Mouse (Mus musculus) megakaryocyte, adult 5-6 weeks (primary cell): ENCODE results near the gene Dnajc12. TPM values are rescaled to one million over a fixed set of nuclear protein-coding genes. Genes with fewer than 3 reads are reported as not detected.
"Not testable (repeated sequence)": the region's sequence is repeated elsewhere in the genome, so short reads cannot be mapped to it uniquely, and the experiment has no call there.

Experiments
- ATAC-seq: 2 replicates; pipeline ENCODE4 v1.8.0; 2016; ENCODE audit warnings: mild to moderate bottlenecking, inconsistent platforms; ENCODE audit not compliant: poor library complexity, severe bottlenecking
- total RNA-seq, 2 experiments: library from RNA; stranded (forward) in 1 of 2; stranded (reverse) in 1 of 2; fragments of 153-499, 151-499 nt in 1 of 2; fragments of 221-1000, 200-1000 nt in 1 of 2; gene quantifications; 2 replicates each; pipeline versions ENCODE4 v1.2.3 to v1.2.4; 2015 to 2017

The Dnajc12 gene
- total RNA-seq, 2 experiments from 2014 or later = 1.7 to 5.1 TPM

DNA sequence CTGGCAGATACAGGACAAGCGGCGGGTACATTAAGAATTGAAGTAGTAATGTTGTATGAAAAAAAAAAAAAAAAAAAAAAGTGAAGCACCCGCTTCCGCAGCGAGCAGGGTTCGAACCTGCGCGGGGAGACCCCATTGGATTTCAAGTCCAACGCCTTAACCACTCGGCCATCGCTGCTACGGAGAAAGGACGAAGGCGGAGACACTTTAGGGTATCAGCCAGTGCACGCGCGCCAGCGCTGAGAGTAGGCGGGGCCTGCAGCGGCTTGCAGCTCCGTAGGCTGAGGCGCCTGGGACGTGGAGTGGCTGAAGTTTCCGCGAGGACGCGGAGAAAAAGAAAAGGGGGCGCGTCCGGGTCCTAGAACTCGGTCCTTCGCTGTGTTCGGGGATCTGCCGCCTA is 47.1 kb downstream of the Dnajc12 start:
- ATAC-seq = peak; percentile 88

DNA sequence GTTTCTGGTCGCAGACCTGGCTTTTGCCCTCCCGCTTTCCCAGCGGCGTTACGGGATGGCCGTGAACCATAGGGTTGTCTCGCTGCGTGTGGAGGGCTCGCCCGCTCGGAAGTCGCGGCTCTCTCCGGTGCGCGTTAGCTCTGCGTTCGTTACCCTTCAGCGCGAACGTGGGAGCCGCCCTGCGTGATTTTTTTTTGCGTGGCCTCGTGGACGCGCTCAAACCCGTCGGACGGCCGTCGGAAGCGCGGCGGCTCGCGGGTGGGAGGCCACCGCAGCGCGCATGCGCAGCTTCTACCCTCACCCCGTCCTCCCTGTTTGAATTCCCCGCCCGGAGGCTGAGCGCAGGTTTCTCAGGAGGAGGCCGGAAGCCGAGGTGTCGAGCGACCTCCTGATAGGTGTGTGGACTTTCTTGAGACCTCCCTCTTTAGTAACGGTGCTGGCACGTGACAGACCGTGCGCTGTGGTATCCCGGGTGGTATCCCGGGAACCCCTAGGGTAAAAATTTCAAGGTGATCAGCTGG is 47.6 kb downstream of the Dnajc12 start, which contains the start of gene Ctnna3:
Gene Ctnna3 (plus strand): TSS at position 314 of the 521 bp plus-strand sequence.
- peak; percentile 80 for ATAC-seq

DNA sequence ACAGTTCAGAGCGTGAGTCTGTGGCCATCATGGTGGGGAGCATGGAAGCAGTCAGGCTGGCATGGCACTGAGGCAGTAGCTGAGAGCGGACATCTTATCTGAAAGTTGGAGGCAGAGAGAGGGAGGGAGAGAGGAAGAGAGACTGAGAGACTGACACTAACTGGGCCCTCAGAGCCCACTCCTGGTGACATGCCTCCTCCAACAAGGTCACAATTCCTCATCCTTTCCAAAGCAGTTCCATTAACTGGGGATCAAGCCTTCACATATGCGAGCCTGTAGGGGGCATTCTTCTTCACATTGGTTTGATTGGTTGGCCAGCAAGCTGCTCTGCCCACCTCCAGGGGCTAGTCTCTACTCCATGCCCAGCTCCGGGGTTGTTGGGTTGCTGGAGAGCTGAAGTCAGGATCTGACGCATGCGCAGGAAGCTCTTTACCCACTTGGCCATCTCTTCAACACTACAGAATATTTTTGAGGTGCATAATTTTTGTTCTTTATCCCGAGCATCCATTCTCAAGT is 49.0 kb downstream of the Dnajc12 start:
- no peak for ATAC-seq

DNA sequence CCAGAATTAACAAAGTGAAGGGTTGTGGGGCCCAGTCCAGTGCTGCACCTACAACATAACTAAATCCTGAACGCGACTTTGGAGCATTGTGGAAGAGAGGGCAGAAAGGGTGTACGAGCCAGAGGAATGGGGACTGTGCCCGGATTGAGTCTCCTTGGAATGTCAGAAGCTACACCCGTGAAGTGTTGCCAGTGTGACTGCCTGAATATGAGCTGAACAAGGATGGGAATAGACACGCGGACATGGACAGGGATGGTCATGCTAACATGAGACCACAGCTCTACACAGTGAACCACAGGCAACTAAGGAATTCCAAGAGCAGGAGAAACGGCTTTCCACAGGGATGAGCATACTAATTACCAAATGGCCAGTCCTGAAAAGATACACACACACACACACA is 49.9 kb downstream of the Dnajc12 start:
- no peak for ATAC-seq

DNA sequence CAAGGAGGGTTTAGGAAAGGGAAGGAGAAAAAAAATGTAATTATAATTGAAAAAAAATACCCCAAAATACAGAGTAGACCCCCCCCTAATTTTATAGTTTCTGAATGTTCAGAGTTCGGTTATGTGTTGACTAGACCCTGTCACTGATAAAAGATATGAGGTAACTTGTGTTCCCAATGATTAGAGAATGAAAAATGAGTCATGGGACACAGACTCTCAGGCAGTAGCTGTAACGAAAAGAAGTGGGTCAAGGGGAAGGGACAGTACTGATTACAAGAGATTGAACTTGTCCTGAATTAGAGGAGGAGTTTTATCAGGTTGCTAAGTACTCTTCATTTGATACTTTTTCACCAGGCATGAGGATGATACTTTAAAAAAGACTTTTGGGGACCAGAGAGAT is 50.6 kb downstream of the Dnajc12 start:
- no peak for ATAC-seq

DNA sequence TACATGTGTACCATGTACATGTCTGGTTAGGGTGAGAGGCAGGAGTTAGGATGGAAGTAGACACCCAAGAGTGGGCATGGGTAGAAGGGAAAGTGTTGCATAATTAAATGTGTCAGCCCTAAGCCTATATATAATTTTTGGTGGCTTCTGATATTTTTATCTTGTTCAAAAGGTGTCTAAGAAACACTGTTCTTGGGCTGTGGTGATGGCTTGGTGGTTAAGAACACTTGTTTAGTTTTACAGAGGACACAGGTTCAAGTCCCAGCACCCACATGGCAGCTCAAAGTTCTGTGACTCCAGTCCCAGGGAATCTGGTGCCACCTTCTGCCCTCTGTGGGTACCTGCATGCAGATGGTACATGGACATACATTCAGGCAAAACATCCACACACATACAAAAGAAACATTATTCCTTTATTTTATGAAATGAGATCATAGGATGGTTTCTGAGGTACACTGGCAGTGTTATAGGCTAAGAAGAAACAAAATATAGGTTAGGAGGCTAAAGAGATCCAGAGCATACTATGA is 56.6 kb downstream of the Dnajc12 start:
- ATAC-seq = no peak

DNA sequence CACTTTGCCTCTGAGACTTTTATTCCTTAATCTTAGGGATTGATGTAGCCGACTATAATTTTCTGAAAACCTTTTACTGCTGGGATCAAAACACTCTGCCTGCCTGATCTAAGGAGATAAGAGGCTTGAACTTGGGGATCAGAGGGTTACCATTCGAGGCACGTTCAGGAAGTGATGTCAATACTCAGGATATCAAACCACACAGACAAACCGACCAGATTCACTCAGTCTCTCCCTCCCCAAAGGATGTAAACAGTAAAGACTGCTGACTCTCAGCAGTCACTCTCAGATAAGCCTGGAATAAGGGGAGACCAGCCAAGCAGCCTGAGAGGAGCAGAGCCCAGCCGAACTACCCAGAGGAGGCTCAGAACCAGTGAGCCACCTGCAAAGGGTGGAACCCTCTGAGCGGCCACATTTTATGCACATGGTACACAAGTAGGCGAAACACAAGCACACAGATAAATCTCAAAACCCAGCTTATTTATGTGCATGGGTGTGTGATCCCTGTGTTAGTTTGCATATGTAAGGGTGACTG is 57.5 kb downstream of the Dnajc12 start:
- no peak for ATAC-seq

DNA sequence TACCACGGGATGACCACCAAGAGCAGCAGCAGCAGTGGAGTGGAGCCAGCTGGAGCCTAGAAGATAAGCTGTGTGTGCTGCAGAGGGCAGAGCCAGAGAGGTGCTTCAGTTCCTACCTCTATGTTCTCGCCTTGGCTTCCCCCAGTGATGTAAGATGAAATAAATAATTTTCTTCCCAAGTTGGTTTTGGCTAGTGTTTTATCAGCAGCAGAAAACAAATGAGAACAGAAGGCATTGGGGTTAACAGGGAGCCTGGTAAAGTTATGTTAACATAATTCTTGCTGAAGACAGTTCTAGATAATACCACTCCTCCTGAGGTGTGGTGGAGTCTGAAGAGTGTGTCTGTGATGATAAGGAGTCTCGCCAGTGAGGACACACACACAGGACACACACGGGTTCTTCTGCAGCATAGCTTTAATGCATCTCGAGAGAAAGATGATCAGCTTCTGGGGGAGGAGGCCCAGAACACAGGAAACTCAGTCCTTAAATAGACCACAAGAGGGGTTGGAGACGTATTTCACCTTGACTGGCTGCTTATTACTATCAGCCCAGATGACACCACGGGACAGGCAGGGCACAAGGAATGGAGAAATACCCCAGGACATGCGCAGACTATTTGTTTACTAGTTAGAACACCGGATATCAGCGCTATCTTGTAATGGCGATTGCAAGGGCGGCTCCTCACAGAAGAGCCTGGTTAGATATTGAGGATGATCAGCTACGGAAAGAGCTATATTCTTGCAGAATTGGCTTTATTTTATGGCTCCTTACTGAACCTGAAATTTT is 62.6 kb downstream of the Dnajc12 start:
- not testable (repeated sequence) for ATAC-seq

DNA sequence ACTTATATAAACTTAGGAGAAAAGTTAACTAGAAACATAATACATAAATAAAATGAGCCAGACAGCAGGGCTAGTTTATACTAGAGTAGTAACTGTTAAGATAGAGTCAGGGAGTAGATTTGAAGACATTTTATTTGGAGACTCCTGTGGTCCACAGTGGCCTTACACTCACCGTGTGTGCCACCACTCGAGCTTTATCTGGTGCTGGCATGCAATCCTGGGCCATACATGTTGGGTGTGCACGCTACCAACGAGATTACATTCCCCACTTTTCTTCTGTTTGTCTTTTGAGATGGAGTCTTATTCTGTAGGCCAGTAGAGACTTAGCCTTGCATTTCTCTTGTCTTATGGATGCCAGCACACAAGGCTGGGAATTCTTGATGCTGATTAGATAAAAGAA is 71.7 kb downstream of the Dnajc12 start:
- ATAC-seq = no peak

DNA sequence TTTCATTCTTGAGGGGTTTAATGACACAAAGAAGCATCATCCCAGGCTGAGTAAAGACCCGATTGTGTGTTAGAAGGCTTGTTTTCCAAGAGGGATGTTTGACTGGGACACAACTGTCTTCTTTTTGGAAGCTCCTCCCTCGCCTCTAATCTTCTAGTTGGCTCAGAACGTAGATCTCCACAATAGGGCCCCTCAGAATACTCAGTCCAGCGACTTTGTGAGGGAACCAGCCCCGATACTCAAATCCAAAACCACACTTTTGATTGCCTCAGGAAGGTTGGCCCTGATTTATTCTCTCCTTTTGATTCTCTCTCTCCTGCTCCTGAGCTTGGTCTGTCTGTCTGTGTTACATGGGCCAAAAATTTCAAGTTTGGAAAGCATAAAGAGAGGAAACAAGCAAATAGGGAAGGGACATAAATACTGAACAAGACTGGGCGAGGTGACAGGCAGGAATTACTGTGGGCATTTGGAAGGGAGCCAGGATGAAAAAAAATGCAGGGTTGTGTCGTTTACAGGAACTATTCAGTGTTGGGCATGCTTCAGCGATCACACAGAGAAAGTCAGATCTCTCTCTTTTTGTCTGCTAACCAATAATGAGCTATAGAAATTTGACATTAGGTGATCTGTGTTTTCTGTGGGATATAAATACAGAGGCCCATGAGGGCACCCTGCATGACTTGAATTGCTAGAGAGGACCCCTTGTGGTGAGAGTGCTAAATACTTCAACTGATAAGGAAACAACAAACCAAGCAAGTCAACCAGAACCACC is 73.1 kb downstream of the Dnajc12 start:
- ATAC-seq = no peak

DNA sequence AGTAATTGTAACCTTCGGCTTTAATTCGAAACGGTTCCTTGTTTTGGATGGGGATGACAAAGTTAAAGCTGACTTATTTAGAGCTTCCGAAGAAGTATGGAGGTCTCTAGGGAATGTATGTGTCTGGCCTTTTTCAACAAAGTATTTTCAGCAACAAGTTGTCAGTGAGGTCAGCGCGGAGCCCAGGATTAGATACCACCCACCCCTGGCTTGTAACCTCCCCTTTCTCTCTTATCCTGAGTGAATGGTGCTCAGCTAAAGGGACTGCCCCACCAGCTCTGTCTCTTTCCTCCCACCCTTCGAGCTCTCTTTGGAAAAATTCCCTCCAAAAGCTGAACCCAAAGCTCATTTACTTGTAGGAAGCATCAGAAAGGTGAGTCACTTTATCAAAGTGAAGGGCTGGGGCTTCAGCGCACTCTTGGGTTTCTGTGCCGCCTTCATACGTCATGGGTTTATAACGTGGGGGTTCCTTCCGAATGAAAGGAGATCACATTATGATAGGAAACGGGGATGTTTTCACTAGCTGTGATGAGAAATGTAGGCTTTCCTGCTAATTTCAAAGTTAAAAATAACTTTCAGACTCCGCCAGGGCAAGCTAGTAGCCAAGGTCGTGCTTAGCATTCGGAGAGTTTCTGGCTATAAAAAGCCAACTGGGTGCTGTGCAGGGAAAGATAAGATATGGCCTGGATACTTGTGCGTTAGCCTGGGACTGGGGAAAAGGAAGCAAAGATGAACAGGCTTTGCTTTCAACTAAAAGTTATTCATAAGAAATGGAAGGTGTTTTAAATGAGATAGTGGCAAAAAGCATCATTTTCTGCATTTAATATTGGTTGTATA is 75.3 kb downstream of the Dnajc12 start:
- no peak for ATAC-seq

Other genes starting within 250 kb of the Dnajc12 start
- gene Mypn, start 178.5 kb upstream of the Dnajc12 start, total RNA-seq (2015) = not detected in 2 replicates
- gene Mypn, start 178.5 kb upstream of the Dnajc12 start, total RNA-seq (2017) = not detected in 2 replicates
- 182 and 199 TPM in 2 replicates for gene Herc4, start 138.6 kb upstream of the Dnajc12 start, total RNA-seq (2015)
- 133 and 144 TPM in 2 replicates for gene Herc4, start 138.6 kb upstream of the Dnajc12 start, total RNA-seq (2017)
- 34.2 and 40.8 TPM in 2 replicates for gene Sirt1, start 739 bp upstream of the Dnajc12 start, total RNA-seq (2015)
- gene Sirt1, start 739 bp upstream of the Dnajc12 start, total RNA-seq (2017) = 39.1 and 49.8 TPM in 2 replicates
- not detected in 2 replicates for gene Gm7075, start 39.3 kb downstream of the Dnajc12 start, total RNA-seq (2015)
- not detected in 2 replicates for gene Gm7075, start 39.3 kb downstream of the Dnajc12 start, total RNA-seq (2017)
- gene Ctnna3, start 47.7 kb downstream of the Dnajc12 start, total RNA-seq (2015) = not detected in 2 replicates
- gene Ctnna3, start 47.7 kb downstream of the Dnajc12 start, total RNA-seq (2017) = not detected in 2 replicates